Mouse (Mus musculus): ENCODE results near the gene Ciart. TPM values are rescaled to one million over a fixed set of nuclear protein-coding genes. Genes with fewer than 3 reads are reported as not detected.
"Not testable (repeated sequence)": the region's sequence is repeated elsewhere in the genome, so short reads cannot be mapped to it uniquely, and the experiment has no call there.

Gene Ciart
- polyA plus RNA-seq, 1 experiment from 2014 or later = 3.3 TPM

DNA sequence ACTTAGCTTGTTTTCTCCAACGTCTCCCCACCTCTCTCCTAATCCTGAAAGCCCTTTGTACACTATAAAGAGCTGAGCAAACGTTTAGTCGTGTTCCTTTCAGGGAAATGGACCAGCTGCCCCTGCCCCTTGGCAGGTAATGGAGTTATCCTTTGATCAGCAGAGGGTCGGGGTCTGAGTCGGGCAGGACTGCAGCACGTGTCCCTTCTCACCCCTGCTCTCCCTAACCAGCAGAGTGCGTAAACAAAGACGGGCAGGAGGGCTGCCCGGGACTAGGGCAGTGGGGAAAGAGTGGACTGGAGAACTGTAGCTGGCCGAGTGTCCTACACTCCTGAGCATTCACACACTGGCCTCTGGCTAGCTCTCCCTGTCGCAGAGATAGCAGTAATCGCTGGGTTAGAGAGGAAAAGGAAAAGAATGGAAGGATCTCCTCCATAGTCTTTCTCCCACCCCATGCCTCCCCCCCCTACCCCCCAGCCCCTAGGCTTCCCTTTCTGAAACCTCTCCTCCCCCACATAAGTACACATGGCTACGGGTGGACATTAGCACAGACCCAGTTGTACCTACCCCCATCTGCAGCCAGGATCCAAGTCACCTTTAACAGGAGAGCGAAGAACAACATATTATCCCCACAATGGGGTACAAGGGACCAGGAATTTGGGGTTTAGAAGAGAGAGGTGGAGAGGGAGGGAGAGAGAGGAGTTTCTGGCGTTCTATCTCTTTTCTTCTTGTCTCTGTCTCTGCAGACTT lies 21.9 kb upstream of the Ciart start:
- DNase-seq (ENCODE audit: low spot score) (peak; percentile 40), ATAC-seq (ENCODE audit: insufficient read depth, low FRiP score, low TSS enrichment) (0 out of 2 replicates have a peak, but pooled peaks have one; percentile 33)
- Histone ChIP-seq H3K4me1 (ENCODE audit: control insufficient read depth, insufficient read depth, low read length) (peaks cover 13% of the 10 kb centered on the region), H3K27ac (ENCODE audit: low read depth, low read length) (no peak overlapping the region), H3K27me3 (ENCODE audit: control insufficient read depth, insufficient read depth, low read length) (no peaks in the 10 kb centered on the region), H3K4me3 (ENCODE audit: low read depth, low read length) (peak overlapping the region; percentile 26), H3K9me3 (ENCODE audit: control insufficient read depth, low read length) (no peaks in the 10 kb centered on the region), H3K36me3 (ENCODE audit: control insufficient read depth, insufficient read depth, low read length) (no peaks in the 10 kb centered on the region), H3K9ac (ENCODE audit: low read length) (peak overlapping the region; percentile 50), H3K4me2 (ENCODE audit: low read depth) (peak overlapping the region; percentile 61)
- WGBS = 3% methylated on average over 15 of the region's 15 CpGs

DNA sequence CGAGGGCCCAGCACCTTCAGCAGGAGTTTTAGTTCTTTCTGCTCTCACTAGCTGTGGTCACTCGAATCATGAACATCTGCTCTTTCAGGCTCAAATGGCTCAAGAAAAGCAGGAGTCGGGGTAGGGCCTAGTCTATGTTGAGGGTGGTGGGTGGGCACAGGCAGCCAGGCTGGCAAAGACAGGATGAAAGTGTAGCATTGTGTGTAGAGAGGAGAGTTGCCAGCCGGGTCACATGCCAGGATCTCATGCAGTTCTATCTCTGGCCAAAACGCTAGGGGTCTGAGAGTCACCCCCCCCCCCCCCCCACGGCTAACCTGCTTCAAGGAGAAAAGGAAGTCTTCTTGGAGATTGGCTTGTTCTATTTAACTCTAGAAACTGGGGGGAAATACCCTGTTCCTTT lies 20.6 kb upstream of the Ciart start:
- ATAC-seq (ENCODE audit: insufficient read depth, low FRiP score, low TSS enrichment) = no peak
- H3K4me2 ChIP-seq (ENCODE audit: low read depth) = no peak overlapping the region
- H3K4me1 ChIP-seq (ENCODE audit: control insufficient read depth, insufficient read depth, low read length) = peaks cover 13% of the 10 kb centered on the region
- no peak overlapping the region; the same call in none of the 2 replicates for H3K9ac ChIP-seq (ENCODE audit: low read length)
- no peaks in the 10 kb centered on the region for H3K9me3 ChIP-seq (ENCODE audit: control insufficient read depth, low read length)
- H3K27me3 ChIP-seq (ENCODE audit: control insufficient read depth, insufficient read depth, low read length) = no peaks in the 10 kb centered on the region
- H3K27ac ChIP-seq (ENCODE audit: low read depth, low read length) = no peak overlapping the region
- WGBS = 34% methylated on average over 6 of the region's 6 CpGs
- peak overlapping the region; percentile 13; the same call in 1 of the 2 replicates for H3K4me3 ChIP-seq (ENCODE audit: low read depth, low read length)
- no peaks in the 10 kb centered on the region for H3K36me3 ChIP-seq (ENCODE audit: control insufficient read depth, insufficient read depth, low read length)
- DNase-seq (ENCODE audit: low spot score) = no peak

DNA sequence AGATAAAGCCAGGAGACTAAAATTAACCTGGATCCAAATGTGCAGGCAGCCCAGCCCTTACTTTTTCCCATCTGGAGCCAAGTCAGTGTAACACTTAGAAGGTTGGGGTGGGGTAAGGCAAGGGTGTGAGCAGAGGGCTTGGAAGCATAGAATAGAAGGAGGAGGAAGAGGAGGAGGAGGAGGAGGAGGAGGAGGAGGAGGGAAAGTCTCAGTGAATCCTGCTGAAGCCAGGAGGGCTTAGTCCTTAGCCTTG lies 20.2 kb upstream of the Ciart start:
- Histone ChIP-seq H3K4me1 (ENCODE audit: control insufficient read depth, insufficient read depth, low read length) (peaks cover 13% of the 10 kb centered on the region), H3K9me3 (ENCODE audit: control insufficient read depth, low read length) (no peaks in the 10 kb centered on the region), H3K9ac (ENCODE audit: low read length) (no peak overlapping the region), H3K27me3 (ENCODE audit: control insufficient read depth, insufficient read depth, low read length) (no peaks in the 10 kb centered on the region), H3K4me3 (ENCODE audit: low read depth, low read length) (no peak overlapping the region; the same call in 1 of the 2 replicates), H3K4me2 (ENCODE audit: low read depth) (no peak overlapping the region), H3K27ac (ENCODE audit: low read depth, low read length) (no peak overlapping the region), H3K36me3 (ENCODE audit: control insufficient read depth, insufficient read depth, low read length) (no peaks in the 10 kb centered on the region)
- ATAC-seq (ENCODE audit: insufficient read depth, low FRiP score, low TSS enrichment) (no peak), DNase-seq (ENCODE audit: low spot score) (no peak)

DNA sequence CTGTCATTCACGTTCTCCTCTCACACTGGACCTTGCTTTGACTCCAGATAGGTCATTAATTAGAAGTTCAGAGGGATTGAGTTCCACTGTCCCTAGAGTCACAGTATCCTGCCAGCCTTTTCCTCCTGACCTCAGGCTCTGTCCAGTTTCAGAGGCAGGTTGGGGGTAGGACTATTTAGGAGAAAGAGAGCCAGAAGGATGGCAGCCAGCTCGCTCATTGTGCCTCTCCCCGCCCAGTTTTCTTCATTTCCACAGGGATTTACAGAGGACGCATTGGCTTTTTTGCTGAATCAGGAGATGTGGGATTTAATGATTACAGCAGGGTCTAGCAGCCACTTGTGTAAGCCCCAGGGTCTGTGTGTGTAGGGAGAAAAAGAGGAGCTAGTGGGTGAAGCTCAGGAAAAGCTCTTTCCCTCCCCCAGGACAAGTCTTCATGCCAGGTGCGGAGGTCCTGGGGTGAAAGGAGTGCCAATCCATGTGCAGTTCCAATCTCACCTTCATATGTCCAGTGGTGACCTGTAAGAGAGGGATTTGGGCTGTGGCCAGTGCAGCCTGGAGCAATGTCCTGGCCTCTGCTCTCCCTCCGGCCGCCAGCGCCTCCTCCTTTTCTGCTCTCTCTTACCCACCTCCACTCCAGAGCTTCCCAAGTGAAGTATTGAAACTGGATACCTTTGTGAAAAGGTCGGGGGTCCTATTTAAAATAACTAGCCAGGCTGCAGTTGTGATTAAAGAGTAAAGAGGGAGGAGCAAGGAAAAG lies 19.7 kb upstream of the Ciart start:
- H3K9ac ChIP-seq (ENCODE audit: low read length) = 0 out of 2 replicates have a peak overlapping the region, but pooled peaks have one; percentile 11
- H3K36me3 ChIP-seq (ENCODE audit: control insufficient read depth, insufficient read depth, low read length) = no peaks in the 10 kb centered on the region
- no peaks in the 10 kb centered on the region for H3K27me3 ChIP-seq (ENCODE audit: control insufficient read depth, insufficient read depth, low read length)
- WGBS = 83% methylated on average over 9 of the region's 9 CpGs
- no peak for DNase-seq (ENCODE audit: low spot score)
- H3K27ac ChIP-seq (ENCODE audit: low read depth, low read length) = no peak overlapping the region
- peaks cover 13% of the 10 kb centered on the region for H3K4me1 ChIP-seq (ENCODE audit: control insufficient read depth, insufficient read depth, low read length)
- no peak for ATAC-seq (ENCODE audit: insufficient read depth, low FRiP score, low TSS enrichment)
- H3K9me3 ChIP-seq (ENCODE audit: control insufficient read depth, low read length) = no peaks in the 10 kb centered on the region
- no peak overlapping the region for H3K4me2 ChIP-seq (ENCODE audit: low read depth)
- H3K4me3 ChIP-seq (ENCODE audit: low read depth, low read length) = no peak overlapping the region

DNA sequence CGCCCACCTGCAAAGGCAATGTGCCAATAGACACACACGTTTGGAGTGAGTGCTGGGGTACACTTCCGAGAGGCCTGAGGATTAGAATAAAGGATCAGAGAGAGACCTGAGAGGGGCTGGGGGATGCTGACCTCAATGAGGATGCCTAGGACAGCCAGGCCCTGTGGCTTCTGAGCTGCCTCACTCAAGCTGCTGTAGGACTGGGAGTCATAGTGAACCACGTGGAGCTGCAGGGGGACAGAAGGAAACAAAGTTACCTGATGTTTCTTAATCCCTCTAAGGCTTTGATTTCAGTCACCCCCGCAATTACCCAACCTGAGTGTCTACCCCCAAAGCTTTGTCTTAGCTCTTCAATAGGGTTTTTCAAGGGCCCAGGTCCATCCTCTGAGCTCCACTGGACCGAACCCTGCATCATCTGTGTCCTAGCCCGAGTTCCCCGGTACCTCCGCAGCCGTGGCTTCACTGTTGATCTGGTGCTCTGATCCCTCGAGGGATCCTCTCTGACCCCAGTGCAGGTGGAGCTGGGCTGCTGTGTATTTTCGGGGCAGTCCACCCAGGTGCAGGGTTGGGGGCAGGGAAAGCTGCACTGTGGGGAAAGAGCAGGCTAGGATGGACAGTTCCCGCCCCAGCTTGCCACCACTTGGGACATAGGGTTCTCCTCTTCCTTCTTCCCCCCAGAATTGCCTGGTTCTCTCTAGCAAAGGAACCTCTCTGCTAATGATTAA lies 17.9 kb upstream of the Ciart start:
- ATAC-seq (ENCODE audit: insufficient read depth, low FRiP score, low TSS enrichment) (no peak), DNase-seq (ENCODE audit: low spot score) (no peak)
- no peaks in the 10 kb centered on the region for H3K36me3 ChIP-seq (ENCODE audit: control insufficient read depth, insufficient read depth, low read length)
- no peak overlapping the region for H3K9ac ChIP-seq (ENCODE audit: low read length)
- peaks cover 6% of the 10 kb centered on the region for H3K4me1 ChIP-seq (ENCODE audit: control insufficient read depth, insufficient read depth, low read length)
- H3K4me2 ChIP-seq (ENCODE audit: low read depth) = no peak overlapping the region
- no peaks in the 10 kb centered on the region for H3K27me3 ChIP-seq (ENCODE audit: control insufficient read depth, insufficient read depth, low read length)
- H3K4me3 ChIP-seq (ENCODE audit: low read depth, low read length) = no peak overlapping the region
- no peak overlapping the region for H3K27ac ChIP-seq (ENCODE audit: low read depth, low read length)
- WGBS = 83% methylated on average over 13 of the region's 13 CpGs
- H3K9me3 ChIP-seq (ENCODE audit: control insufficient read depth, low read length) = no peaks in the 10 kb centered on the region

DNA sequence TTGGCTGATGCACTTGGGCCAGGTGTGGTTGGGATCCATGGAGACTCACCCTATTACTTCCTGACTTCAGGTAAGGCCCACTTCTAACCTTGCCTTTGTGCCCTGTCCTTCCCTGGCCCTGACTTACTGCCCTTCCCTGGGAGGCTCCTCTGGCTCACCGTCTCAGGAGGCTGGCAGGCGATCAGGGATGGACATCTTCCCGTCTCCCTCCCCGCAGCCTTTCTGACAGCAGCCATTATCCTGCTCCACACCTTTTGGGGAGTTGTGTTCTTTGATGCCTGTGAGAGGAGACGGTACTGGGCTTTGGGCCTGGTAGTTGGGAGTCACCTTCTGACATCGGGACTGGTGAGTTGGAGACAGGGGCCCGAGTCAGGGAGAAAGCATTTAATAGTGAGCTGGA lies 13.4 kb upstream of the Ciart start:
- not testable (repeated sequence) for H3K4me1 ChIP-seq (ENCODE audit: control insufficient read depth, insufficient read depth, low read length); H3K9me3 ChIP-seq (ENCODE audit: control insufficient read depth, low read length); DNase-seq (ENCODE audit: low spot score); H3K9ac ChIP-seq (ENCODE audit: low read length); H3K4me2 ChIP-seq (ENCODE audit: low read depth); H3K36me3 ChIP-seq (ENCODE audit: control insufficient read depth, insufficient read depth, low read length); H3K27me3 ChIP-seq (ENCODE audit: control insufficient read depth, insufficient read depth, low read length); ATAC-seq (ENCODE audit: insufficient read depth, low FRiP score, low TSS enrichment); H3K27ac ChIP-seq (ENCODE audit: low read depth, low read length); H3K4me3 ChIP-seq (ENCODE audit: low read depth, low read length)
- WGBS = 86% methylated on average over 7 of the region's 7 CpGs

DNA sequence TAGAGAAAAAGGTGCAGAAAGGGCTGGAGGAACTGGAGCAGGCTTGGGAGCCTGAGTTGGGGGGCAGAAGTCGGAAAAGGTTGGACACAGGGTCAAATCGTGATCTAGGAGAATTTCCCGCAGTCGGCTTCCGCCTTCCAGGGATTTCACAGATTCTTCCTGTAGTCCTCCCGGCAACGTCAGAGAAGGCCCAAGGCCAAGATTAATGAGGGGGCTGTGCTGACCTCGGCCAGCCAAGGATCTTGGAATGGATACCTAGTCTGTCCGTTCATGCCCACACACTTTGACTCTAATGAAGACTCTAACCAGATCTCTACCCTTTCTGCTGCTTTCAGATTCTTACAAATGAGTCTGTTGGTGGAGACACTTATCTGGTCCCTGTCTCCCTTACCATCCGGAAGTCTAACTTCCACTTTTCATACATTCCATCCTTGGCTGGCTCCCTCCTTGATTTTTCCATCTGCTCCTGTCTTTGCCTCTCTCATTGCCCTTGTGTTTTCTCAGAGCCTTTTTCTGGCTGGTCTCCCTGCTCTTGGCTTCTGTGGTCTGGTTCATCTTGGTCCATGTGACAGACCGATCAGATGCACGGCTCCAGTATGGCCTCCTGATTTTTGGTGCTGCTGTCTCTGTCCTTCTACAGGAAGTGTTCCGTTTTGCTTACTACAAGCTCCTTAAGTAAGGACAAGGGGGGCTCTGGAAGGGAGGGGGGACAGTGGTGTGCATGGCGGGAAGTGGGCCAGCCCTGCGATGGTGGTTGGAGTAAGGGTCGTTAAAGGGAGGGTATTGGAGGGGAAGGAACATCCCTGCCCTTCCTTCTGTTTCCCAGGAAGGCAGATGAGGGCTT lies 12.5 kb upstream of the Ciart start:
- Histone ChIP-seq H3K9ac (ENCODE audit: low read length) (peak overlapping the region; percentile 52), H3K4me2 (ENCODE audit: low read depth) (peak overlapping the region; percentile 48), H3K4me1 (ENCODE audit: control insufficient read depth, insufficient read depth, low read length) (peaks cover 9% of the 10 kb centered on the region), H3K27me3 (ENCODE audit: control insufficient read depth, insufficient read depth, low read length) (no peaks in the 10 kb centered on the region), H3K4me3 (ENCODE audit: low read depth, low read length) (peak overlapping the region; percentile 64), H3K36me3 (ENCODE audit: control insufficient read depth, insufficient read depth, low read length) (no peaks in the 10 kb centered on the region), H3K9me3 (ENCODE audit: control insufficient read depth, low read length) (no peaks in the 10 kb centered on the region), H3K27ac (ENCODE audit: low read depth, low read length) (no peak overlapping the region)
- WGBS = 12% methylated on average over 15 of the region's 16 CpGs
- peak; percentile 36 for DNase-seq (ENCODE audit: low spot score)
- ATAC-seq (ENCODE audit: insufficient read depth, low FRiP score, low TSS enrichment) = peak; percentile 17; the same call in 1 of the 2 replicates

DNA sequence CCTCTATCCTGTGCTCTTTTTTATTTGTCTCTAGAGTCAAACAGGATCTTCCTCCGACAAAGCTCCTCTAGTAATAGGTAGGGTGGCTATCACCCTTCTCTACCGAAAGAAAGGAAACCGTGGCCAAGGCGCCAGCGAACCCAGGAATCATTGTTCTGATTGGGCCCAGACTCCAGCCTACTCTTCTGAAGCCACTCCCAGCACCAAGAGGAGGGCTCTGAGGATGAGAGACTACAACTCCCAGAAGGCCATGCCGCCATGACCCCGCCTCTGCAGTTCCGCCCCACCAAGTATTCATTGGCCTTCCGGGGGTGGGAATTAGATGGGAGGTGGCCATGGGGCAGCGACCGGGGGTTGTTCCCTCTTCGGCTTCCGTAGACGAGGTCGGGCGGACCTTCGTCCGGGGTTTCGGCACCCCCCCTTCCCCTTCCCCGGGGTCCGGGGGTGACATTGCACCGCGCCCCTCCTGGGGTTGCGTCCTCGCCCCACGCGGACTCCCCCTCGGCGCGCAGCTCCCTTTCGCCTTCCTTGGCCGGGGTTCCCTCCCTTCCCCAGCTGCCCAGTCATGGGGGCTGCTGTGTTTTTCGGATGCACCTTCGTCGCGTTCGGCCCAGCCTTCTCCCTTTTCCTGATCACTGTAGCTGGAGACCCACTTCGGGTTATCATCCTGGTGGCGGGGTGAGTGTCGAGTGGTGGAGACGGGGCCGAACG lies 11.7 kb upstream of the Ciart start, which contains the start of gene Aph1a:
Aph1a (plus strand) TSS at position 364 of the 711 bp plus-strand sequence.
- Histone ChIP-seq H3K27ac (ENCODE audit: low read depth, low read length) (peak within 1 kb of the TSS; percentile 35; the same call in 1 of the 2 replicates), H3K4me3 (ENCODE audit: low read depth, low read length) (peak within 1 kb of the TSS; percentile 64), H3K9ac (ENCODE audit: low read length) (peak within 1 kb of the TSS; percentile 52), H3K4me2 (ENCODE audit: low read depth) (peak within 1 kb of the TSS; percentile 58)
- H3K4me1 ChIP-seq (ENCODE audit: control insufficient read depth, insufficient read depth, low read length); H3K27me3 ChIP-seq (ENCODE audit: control insufficient read depth, insufficient read depth, low read length); H3K9me3 ChIP-seq (ENCODE audit: control insufficient read depth, low read length); H3K36me3 ChIP-seq (ENCODE audit: control insufficient read depth, insufficient read depth, low read length): not testable (repeated sequence)
- under 1% methylated on average over 25 of the region's 43 CpGs for WGBS
- DNase-seq (ENCODE audit: low spot score) (peak; percentile 94), ATAC-seq (ENCODE audit: insufficient read depth, low FRiP score, low TSS enrichment) (peak; percentile 95)

Data from neural tube, embryonic 11.5 days (tissue).